Mouse (Mus musculus): ENCODE measurements around the gene Ebpl. TPM values are rescaled to one million over a fixed set of nuclear protein-coding genes. Genes with fewer than 3 reads are reported as not detected.
"Not testable (repeated sequence)": the region's sequence is repeated elsewhere in the genome, so short reads cannot be mapped to it uniquely, and the experiment has no call there.

The Ebpl gene
- polyA plus RNA-seq, 1 experiment from 2014 or later: 10.2 TPM

- Histone ChIP-seq H3K9ac (ENCODE audit: low read length) (no peak overlapping the region), H3K4me3 (ENCODE audit: low read depth, low read length) (no peak overlapping the region), H3K4me1 (ENCODE audit: control insufficient read depth, insufficient read depth, low read length) (no peaks in the 10 kb centered on the region), H3K36me3 (ENCODE audit: control insufficient read depth, insufficient read depth, low read length) (no peaks in the 10 kb centered on the region; the same call in 1 of the 2 replicates), H3K4me2 (ENCODE audit: low read depth, severe bottlenecking) (no peak overlapping the region), H3K9me3 (ENCODE audit: control insufficient read depth, low read length) (no peaks in the 10 kb centered on the region), H3K27me3 (ENCODE audit: control insufficient read depth, insufficient read depth, low read length) (no peaks in the 10 kb centered on the region), H3K27ac (replicated peaks; ENCODE audit: low read depth, low read length) (no peak overlapping the region)
- DNase-seq (ENCODE audit: low spot score) (no peak), ATAC-seq (ENCODE audit: insufficient number of reproducible peaks, low FRiP score, low TSS enrichment, low read depth) (no peak)
- 74% methylated on average over 5 of the region's 5 CpGs for WGBS
Measured at GRCm38 (mm10) chr14:61344590-61344989, 15.6 kb downstream of the Ebpl start.

- ATAC-seq (ENCODE audit: insufficient number of reproducible peaks, low FRiP score, low TSS enrichment, low read depth) (no peak), DNase-seq (ENCODE audit: low spot score) (no peak)
- H3K4me1 ChIP-seq (ENCODE audit: control insufficient read depth, insufficient read depth, low read length): no peaks in the 10 kb centered on the region
- no peaks in the 10 kb centered on the region for H3K9me3 ChIP-seq (ENCODE audit: control insufficient read depth, low read length)
- no peak overlapping the region for H3K9ac ChIP-seq (ENCODE audit: low read length)
- H3K27ac ChIP-seq (replicated peaks; ENCODE audit: low read depth, low read length): no peak overlapping the region
- 64% methylated on average over 4 of the region's 4 CpGs for WGBS
- no peak overlapping the region for H3K4me2 ChIP-seq (ENCODE audit: low read depth, severe bottlenecking)
- no peaks in the 10 kb centered on the region; the same call in 1 of the 2 replicates for H3K36me3 ChIP-seq (ENCODE audit: control insufficient read depth, insufficient read depth, low read length)
- no peaks in the 10 kb centered on the region for H3K27me3 ChIP-seq (ENCODE audit: control insufficient read depth, insufficient read depth, low read length)
- no peak overlapping the region for H3K4me3 ChIP-seq (ENCODE audit: low read depth, low read length)
Measured at GRCm38 (mm10) chr14:61339381-61339780, 20.9 kb downstream of the Ebpl start.

GRCm38 (mm10) chr14:61330996-61331561 lies 29.2 kb downstream of the Ebpl start:
- H3K9me3 ChIP-seq (ENCODE audit: control insufficient read depth, low read length): no peaks in the 10 kb centered on the region
- H3K4me2 ChIP-seq (ENCODE audit: low read depth, severe bottlenecking): peak overlapping the region; percentile 15; the same call in 1 of the 2 replicates
- no peak overlapping the region for H3K27ac ChIP-seq (replicated peaks; ENCODE audit: low read depth, low read length)
- 0 out of 2 replicates have a peak overlapping the region, but pooled peaks have one; percentile 17 for H3K9ac ChIP-seq (ENCODE audit: low read length)
- H3K4me1 ChIP-seq (ENCODE audit: control insufficient read depth, insufficient read depth, low read length): 0 out of 2 replicates have a peak, but pooled peaks cover 3% of the 10 kb centered on the region
- no peaks in the 10 kb centered on the region for H3K36me3 ChIP-seq (ENCODE audit: control insufficient read depth, insufficient read depth, low read length)
- 23% methylated on average over 13 of the region's 13 CpGs for WGBS
- no peaks in the 10 kb centered on the region for H3K27me3 ChIP-seq (ENCODE audit: control insufficient read depth, insufficient read depth, low read length)
- no peak; the same call in 1 of the 2 replicates for ATAC-seq (ENCODE audit: insufficient number of reproducible peaks, low FRiP score, low TSS enrichment, low read depth)
- DNase-seq (ENCODE audit: low spot score): peak; percentile 89
- no peak overlapping the region for H3K4me3 ChIP-seq (ENCODE audit: low read depth, low read length)

GRCm38 (mm10) chr14:61330591-61330990 lies 29.6 kb downstream of the Ebpl start:
- no peak for ATAC-seq (ENCODE audit: insufficient number of reproducible peaks, low FRiP score, low TSS enrichment, low read depth)
- no peak for DNase-seq (ENCODE audit: low spot score)
- Histone ChIP-seq H3K27ac (replicated peaks; ENCODE audit: low read depth, low read length) (no peak overlapping the region), H3K9ac (ENCODE audit: low read length) (no peak overlapping the region), H3K4me1 (ENCODE audit: control insufficient read depth, insufficient read depth, low read length) (0 out of 2 replicates have a peak, but pooled peaks cover 3% of the 10 kb centered on the region), H3K36me3 (ENCODE audit: control insufficient read depth, insufficient read depth, low read length) (no peaks in the 10 kb centered on the region), H3K27me3 (ENCODE audit: control insufficient read depth, insufficient read depth, low read length) (no peaks in the 10 kb centered on the region), H3K4me3 (ENCODE audit: low read depth, low read length) (no peak overlapping the region), H3K4me2 (ENCODE audit: low read depth, severe bottlenecking) (no peak overlapping the region), H3K9me3 (ENCODE audit: control insufficient read depth, low read length) (no peaks in the 10 kb centered on the region)
- 87% methylated on average over 11 of the region's 11 CpGs for WGBS

GRCm38 (mm10) chr14:61327618-61328450 lies 32.4 kb downstream of the Ebpl start:
- no peak overlapping the region for H3K9ac ChIP-seq (ENCODE audit: low read length)
- DNase-seq (ENCODE audit: low spot score) (peak; percentile 45), ATAC-seq (ENCODE audit: insufficient number of reproducible peaks, low FRiP score, low TSS enrichment, low read depth) (peak; percentile 39; the same call in 1 of the 2 replicates)
- no peaks in the 10 kb centered on the region for H3K27me3 ChIP-seq (ENCODE audit: control insufficient read depth, insufficient read depth, low read length)
- H3K27ac ChIP-seq (replicated peaks; ENCODE audit: low read depth, low read length): no peak overlapping the region
- peak overlapping the region; percentile 37 for H3K4me2 ChIP-seq (ENCODE audit: low read depth, severe bottlenecking)
- no peaks in the 10 kb centered on the region for H3K36me3 ChIP-seq (ENCODE audit: control insufficient read depth, insufficient read depth, low read length)
- WGBS: 33% methylated on average over 19 of the region's 19 CpGs
- H3K4me3 ChIP-seq (ENCODE audit: low read depth, low read length): no peak overlapping the region
- H3K4me1 ChIP-seq (ENCODE audit: control insufficient read depth, insufficient read depth, low read length): 0 out of 2 replicates have a peak, but pooled peaks cover 3% of the 10 kb centered on the region
- no peaks in the 10 kb centered on the region for H3K9me3 ChIP-seq (ENCODE audit: control insufficient read depth, low read length)

GRCm38 (mm10) chr14:61327007-61327406 lies 33.2 kb downstream of the Ebpl start:
- not testable (repeated sequence) for DNase-seq (ENCODE audit: low spot score); ATAC-seq (ENCODE audit: insufficient number of reproducible peaks, low FRiP score, low TSS enrichment, low read depth); H3K27ac ChIP-seq (replicated peaks; ENCODE audit: low read depth, low read length); H3K4me2 ChIP-seq (ENCODE audit: low read depth, severe bottlenecking); H3K9ac ChIP-seq (ENCODE audit: low read length); H3K9me3 ChIP-seq (ENCODE audit: control insufficient read depth, low read length); H3K4me3 ChIP-seq (ENCODE audit: low read depth, low read length); H3K4me1 ChIP-seq (ENCODE audit: control insufficient read depth, insufficient read depth, low read length); H3K36me3 ChIP-seq (ENCODE audit: control insufficient read depth, insufficient read depth, low read length); H3K27me3 ChIP-seq (ENCODE audit: control insufficient read depth, insufficient read depth, low read length)
- WGBS: 25% methylated on average over 6 of the region's 6 CpGs

DNA sequence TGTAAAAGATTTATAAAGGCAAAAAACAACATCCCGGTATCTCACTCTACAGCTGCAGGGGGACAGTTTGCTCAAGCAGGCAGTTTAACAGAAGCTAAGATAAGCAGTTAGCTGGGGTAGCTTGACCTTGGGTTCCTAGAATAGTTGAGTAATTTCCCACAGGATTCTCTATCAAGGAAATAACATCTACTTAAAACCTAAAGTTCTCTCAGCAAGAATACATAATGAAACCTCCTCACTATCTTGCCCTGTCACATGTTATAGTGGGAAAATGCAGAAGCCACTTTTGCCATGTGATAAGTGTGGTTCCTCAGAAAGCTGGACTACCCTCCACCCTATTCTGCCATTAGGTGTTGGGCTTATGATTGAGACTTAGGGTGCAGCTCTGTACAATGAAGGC lies 37.5 kb downstream of the Ebpl start:
- no peaks in the 10 kb centered on the region for H3K27me3 ChIP-seq (ENCODE audit: control insufficient read depth, insufficient read depth, low read length)
- no peak overlapping the region for H3K4me2 ChIP-seq (ENCODE audit: low read depth, severe bottlenecking)
- H3K27ac ChIP-seq (replicated peaks; ENCODE audit: low read depth, low read length): no peak overlapping the region
- DNase-seq (ENCODE audit: low spot score) (no peak), ATAC-seq (ENCODE audit: insufficient number of reproducible peaks, low FRiP score, low TSS enrichment, low read depth) (no peak)
- H3K4me1 ChIP-seq (ENCODE audit: control insufficient read depth, insufficient read depth, low read length): no peaks in the 10 kb centered on the region
- no peaks in the 10 kb centered on the region; the same call in 1 of the 2 replicates for H3K9me3 ChIP-seq (ENCODE audit: control insufficient read depth, low read length)
- WGBS: 100% methylated on average over 1 of the region's 1 CpGs
- H3K4me3 ChIP-seq (ENCODE audit: low read depth, low read length): no peak overlapping the region
- H3K9ac ChIP-seq (ENCODE audit: low read length): no peak overlapping the region
- H3K36me3 ChIP-seq (ENCODE audit: control insufficient read depth, insufficient read depth, low read length): no peaks in the 10 kb centered on the region

DNA sequence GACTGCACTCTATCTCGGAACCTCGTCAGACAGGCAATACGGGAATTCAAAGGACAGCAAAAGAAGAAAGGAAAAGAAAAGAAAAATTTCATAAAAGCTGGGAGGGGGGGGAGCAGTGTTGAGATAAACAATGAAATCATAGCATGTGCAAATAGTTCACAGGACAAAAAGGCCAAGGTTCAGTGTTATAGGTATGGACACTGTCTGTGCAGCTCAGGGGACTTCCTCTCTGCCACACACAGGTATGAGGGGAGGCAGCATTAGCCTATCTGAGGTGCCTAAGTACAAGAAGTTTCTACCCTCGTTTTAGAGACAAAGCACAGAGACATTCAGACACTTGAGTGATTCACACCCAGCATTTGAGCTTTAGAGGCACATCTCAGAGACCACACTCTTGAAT lies 39.0 kb downstream of the Ebpl start:
- H3K4me2 ChIP-seq (ENCODE audit: low read depth, severe bottlenecking): no peak overlapping the region

More for the DNA sequence above, 39.0 kb downstream of the Ebpl start:
- Histone ChIP-seq H3K4me1 (ENCODE audit: control insufficient read depth, insufficient read depth, low read length) (no peaks in the 10 kb centered on the region), H3K4me3 (ENCODE audit: low read depth, low read length) (no peak overlapping the region), H3K27me3 (ENCODE audit: control insufficient read depth, insufficient read depth, low read length) (no peaks in the 10 kb centered on the region), H3K9me3 (ENCODE audit: control insufficient read depth, low read length) (no peaks in the 10 kb centered on the region; the same call in 1 of the 2 replicates), H3K36me3 (ENCODE audit: control insufficient read depth, insufficient read depth, low read length) (no peaks in the 10 kb centered on the region), H3K27ac (replicated peaks; ENCODE audit: low read depth, low read length) (no peak overlapping the region), H3K9ac (ENCODE audit: low read length) (no peak overlapping the region)
- WGBS: 79% methylated on average over 4 of the region's 4 CpGs
- ATAC-seq (ENCODE audit: insufficient number of reproducible peaks, low FRiP score, low TSS enrichment, low read depth): no peak
- no peak for DNase-seq (ENCODE audit: low spot score)
